Mouse (Mus musculus): ENCODE results near the gene Mast1. TPM values are rescaled to one million over a fixed set of nuclear protein-coding genes. Genes with fewer than 3 reads are reported as not detected.

Gene Mast1
- polyA plus RNA-seq, 1 experiment: 166 TPM

DNA sequence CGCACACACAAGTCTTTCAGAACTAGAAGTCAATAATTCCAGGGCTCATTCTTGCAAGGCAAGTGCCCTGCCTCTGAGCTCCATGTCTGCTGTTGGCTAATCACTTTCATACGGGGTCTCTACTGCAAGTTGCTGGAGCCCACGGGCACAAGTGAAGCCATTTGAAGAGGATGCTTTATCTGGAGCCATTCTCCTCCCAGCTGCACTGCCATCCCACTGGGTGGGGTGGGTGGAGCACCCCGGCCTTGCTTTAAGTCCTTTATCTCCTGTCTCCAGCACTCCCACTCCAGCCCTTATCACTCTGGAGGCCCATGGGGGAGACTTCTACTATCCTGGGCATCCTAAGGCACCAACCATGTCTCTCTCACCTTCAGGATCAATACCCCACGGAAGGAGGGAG, 33.8 kb upstream of the Mast1 start:
- DNase-seq (ENCODE audit: low read depth): no peak

DNA sequence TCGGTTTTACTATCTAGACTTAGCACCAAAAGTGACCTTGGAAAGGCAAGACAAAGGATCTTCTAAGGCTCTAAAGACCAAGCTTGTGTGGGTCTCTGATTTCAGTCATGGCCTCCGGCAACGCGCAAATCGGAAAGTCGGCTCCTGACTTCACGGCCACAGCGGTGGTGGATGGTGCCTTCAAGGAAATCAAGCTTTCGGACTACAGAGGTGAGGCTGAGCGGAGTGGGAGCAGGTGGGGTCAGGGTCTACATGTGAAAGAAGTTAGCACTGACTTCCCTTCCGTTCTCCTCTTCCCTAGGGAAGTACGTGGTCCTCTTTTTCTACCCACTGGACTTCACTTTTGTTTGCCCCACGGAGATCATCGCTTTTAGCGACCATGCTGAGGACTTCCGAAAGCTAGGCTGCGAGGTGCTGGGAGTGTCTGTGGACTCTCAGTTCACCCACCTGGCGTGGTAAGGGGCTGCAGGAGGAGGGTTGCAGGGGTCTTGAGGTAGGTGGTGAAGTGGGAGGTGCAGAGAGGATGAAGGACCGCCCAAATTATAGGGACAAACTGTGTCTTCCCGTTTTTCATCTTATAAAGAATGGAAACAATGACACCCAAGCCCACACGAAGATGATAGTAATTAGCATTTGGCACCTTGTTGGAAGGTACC, 33.1 kb upstream of the Mast1 start:
- TF ChIP-seq CTCF (IDR thresholded peaks at IDR 0.05; ENCODE audit: borderline replicate concordance, extremely low read depth, insufficient read depth, insufficient read length): no peak
- TF ChIP-seq POLR2A (IDR thresholded peaks at IDR 0.05; ENCODE audit: borderline replicate concordance, extremely low read depth, insufficient read depth, insufficient read length, poor library complexity, severe bottlenecking): no peak
- DNase-seq (ENCODE audit: low read depth): no peak

More for the DNA sequence above, 33.8 kb upstream of the Mast1 start:
- TF ChIP-seq POLR2A (IDR thresholded peaks at IDR 0.05; ENCODE audit: borderline replicate concordance, extremely low read depth, insufficient read depth, insufficient read length, poor library complexity, severe bottlenecking): no peak
- no peak for TF ChIP-seq CTCF (IDR thresholded peaks at IDR 0.05; ENCODE audit: borderline replicate concordance, extremely low read depth, insufficient read depth, insufficient read length)

DNA sequence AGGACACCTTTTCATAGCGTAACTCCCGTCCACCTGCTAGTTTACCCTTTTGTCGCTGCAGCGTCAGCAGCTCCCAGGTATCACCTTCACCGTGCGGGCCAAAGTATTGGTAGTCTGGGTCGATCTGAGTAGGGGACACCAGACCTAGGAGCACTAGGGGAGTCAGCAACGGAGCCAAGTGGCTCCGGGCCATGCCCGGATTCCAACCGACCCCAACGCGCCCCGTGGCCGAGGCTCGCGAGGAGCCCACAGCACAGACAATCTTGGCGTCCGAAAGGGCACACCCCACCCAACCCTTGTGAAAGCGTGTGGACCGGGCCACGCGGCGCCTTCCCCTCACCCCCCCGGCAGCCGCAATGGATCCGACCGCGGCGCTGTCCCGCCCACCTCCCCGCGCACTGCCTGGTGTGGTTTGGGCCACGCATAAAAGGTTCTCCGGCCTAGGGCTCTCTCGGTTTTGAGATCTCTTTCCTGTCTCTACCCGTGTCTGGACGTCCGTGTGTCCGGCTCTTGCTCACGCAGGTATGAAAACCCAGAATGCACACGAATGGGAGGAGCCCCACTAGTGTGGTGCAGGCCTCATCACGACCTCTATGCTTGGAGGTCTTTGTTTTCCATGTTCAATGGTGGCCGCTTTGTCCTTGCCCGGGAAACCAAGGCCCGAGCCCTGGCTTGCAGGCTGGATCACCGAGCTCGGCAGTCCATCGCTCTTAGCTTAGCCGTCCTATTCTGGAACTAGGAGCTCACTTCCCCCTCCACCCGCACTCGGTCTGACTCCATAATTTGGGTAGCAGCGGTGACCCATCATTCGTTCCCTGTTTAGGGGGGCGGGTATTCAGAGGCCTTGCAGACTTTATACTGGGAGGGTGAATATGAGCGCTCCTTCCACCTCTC, 32.3 kb upstream of the Mast1 start, which contains the start of the genes Gm49661, Prdx2 and Rnaseh2a:
TSS of gene Gm49661 (minus strand) at position 193 of the 894 bp plus-strand sequence.
TSS of gene Prdx2 (plus strand) at position 347 of the 894 bp plus-strand sequence.
TSS of gene Rnaseh2a (minus strand) at position 527 of the 894 bp plus-strand sequence.
- no peak; the same call in 1 of the 2 replicates for TF ChIP-seq POLR2A (IDR thresholded peaks at IDR 0.05; ENCODE audit: borderline replicate concordance, extremely low read depth, insufficient read depth, insufficient read length, poor library complexity, severe bottlenecking)
- no peak for TF ChIP-seq CTCF (IDR thresholded peaks at IDR 0.05; ENCODE audit: borderline replicate concordance, extremely low read depth, insufficient read depth, insufficient read length)
- peak; percentile 94 for DNase-seq (ENCODE audit: low read depth)

DNA sequence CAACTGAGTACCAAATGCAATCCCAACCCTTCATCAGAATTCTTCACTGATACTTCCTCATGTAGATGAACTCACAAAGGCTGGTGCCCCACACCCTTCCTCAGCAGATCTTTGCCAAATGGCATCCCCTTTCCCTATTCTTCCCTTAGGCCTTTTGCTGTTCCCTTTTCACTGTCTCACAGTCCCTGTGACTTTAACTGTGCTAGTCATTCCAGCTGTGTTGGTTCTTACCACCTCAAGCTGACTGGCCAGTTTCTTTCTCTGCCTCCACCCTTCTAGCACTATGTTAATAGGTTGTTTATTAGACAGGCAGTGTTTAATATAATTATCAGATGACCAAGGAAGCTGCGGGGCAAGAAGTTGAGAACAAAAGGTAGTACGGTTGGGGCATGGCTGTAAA, 31.5 kb upstream of the Mast1 start:
- DNase-seq (ENCODE audit: low read depth): no peak
- TF ChIP-seq CTCF (IDR thresholded peaks at IDR 0.05; ENCODE audit: borderline replicate concordance, extremely low read depth, insufficient read depth, insufficient read length) (no peak), POLR2A (IDR thresholded peaks at IDR 0.05; ENCODE audit: borderline replicate concordance, extremely low read depth, insufficient read depth, insufficient read length, poor library complexity, severe bottlenecking) (no peak)

DNA sequence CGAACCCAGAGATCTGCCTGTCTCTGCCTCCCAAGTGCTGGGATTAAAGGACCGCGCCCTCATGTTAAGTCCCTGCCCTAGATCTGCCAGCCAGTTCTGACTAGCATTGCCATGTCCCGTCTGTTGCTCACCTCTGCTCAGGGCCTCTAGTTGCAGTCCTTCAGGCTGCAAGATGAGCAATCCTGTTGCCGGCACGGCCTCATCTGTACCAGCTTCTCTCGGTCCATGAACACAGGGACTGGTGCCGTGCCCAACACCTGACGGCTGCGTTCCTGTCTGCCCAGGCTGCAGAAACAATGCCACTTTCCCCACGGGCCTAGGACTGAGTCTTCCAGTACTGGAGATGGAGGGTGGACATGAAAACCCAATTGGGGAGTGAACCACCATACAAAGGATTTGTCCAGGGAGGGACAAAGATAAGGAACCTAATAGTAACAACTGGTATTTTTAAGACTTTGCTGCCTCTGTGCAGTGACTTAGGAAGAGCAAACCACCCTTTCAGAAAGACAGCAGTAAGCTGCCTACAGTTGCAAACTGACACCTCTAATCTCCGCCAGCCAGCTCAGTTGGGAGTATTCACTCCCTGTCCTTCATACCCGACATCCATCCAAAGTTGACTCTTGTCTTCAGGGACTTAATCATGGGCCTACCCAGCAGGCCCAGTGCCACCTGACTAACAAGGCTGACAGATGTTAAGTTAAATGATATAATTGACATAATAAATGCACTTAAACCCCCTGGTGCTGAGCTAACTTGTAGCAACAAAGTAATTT, 30.6 kb upstream of the Mast1 start:
- TF ChIP-seq POLR2A (IDR thresholded peaks at IDR 0.05; ENCODE audit: borderline replicate concordance, extremely low read depth, insufficient read depth, insufficient read length, poor library complexity, severe bottlenecking) (no peak), CTCF (IDR thresholded peaks at IDR 0.05; ENCODE audit: borderline replicate concordance, extremely low read depth, insufficient read depth, insufficient read length) (no peak)
- no peak for DNase-seq (ENCODE audit: low read depth)

DNA sequence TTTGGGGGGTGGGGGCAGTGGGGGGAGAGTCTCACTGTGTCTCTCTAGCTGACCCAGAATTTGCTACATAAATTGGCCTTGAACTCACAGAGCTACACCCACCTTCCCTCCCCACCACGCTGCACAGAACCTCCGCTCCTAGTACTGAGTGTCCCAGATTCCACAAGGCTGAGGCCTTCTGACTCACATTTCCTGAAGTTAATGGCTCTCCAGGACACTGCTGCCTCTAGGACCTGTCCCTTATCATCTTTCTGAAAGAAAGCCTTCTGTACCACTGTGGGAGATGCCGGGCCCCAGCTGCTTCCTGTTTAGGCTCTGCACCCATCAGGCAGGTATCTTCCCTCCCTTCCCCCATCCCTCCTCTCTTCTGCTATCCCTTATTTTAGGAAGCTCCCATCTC, 29.4 kb upstream of the Mast1 start:
- TF ChIP-seq POLR2A (IDR thresholded peaks at IDR 0.05; ENCODE audit: borderline replicate concordance, extremely low read depth, insufficient read depth, insufficient read length, poor library complexity, severe bottlenecking) (no peak), CTCF (IDR thresholded peaks at IDR 0.05; ENCODE audit: borderline replicate concordance, extremely low read depth, insufficient read depth, insufficient read length) (no peak)
- DNase-seq (ENCODE audit: low read depth): no peak

DNA sequence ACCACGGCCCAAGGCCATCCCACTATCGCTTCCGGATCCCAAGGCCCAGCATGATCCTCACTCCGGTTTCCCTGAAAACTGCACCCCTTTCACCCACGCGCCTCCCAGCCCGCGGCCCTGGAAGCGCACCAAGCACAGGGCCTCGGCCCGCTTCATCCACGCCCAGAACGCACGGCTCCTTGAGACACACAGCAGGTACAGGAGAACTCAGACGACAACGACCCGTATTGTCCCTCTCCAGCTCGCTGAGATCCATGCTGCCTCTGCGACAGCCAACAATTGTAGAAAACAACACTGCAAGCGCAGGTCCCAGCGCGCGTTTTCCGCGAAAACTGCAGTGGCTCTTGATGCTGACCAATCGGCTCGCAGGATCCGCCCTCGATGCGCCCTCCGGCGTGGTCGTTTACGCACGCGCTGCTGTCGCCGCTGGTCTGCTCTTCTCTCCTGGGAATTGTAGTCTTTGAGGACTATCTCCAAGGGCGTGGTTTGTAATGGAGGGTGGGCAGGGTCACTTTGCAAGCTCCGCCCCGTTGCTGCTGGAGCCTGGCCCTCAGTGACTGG, 28.7 kb upstream of the Mast1 start:
- DNase-seq (ENCODE audit: low read depth): peak; percentile 99
- TF ChIP-seq POLR2A (IDR thresholded peaks at IDR 0.05; ENCODE audit: borderline replicate concordance, extremely low read depth, insufficient read depth, insufficient read length, poor library complexity, severe bottlenecking) (no peak), CTCF (IDR thresholded peaks at IDR 0.05; ENCODE audit: borderline replicate concordance, extremely low read depth, insufficient read depth, insufficient read length) (no peak)

DNA sequence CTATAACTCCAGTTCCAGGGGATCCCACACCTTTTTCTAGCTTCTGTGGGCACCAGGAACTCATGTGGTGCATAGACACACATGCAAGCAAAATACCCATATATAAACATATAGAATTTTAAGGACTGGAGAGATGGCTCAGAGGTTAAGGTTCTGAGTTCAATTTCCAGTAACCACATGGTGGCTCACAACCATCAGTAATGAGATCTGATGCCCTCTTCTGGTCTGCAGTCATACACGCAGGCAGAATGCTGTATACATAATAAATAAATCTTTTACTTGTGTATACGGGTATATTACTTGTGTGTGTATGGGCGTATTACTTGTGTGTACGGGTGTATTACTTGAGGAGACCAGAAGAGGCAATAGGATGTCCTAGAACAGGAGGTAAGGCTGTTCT, 26.8 kb upstream of the Mast1 start:
- no peak for DNase-seq (ENCODE audit: low read depth)
- TF ChIP-seq POLR2A (IDR thresholded peaks at IDR 0.05; ENCODE audit: borderline replicate concordance, extremely low read depth, insufficient read depth, insufficient read length, poor library complexity, severe bottlenecking): no peak
- no peak for TF ChIP-seq CTCF (IDR thresholded peaks at IDR 0.05; ENCODE audit: borderline replicate concordance, extremely low read depth, insufficient read depth, insufficient read length)

DNA sequence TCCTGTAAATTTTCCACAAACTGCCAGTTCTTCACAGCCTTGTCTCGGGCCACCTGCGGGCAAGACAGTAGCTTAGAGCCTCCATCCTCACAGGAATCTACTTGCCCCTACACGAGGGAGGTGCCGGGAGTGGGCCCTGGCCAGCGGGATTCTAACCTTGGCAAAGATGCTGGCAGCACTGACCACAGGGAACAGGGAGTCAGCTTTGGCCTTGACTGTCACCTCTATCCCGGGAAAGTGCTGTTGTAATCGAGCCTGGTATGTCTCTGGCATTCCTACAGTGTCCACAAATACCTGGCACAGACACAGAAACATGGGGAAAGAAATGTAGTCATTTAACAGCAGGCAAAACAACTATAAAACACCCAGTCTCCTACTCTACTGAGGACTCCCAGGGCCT, 22.7 kb upstream of the Mast1 start:
- no peak for DNase-seq (ENCODE audit: low read depth)

DNA sequence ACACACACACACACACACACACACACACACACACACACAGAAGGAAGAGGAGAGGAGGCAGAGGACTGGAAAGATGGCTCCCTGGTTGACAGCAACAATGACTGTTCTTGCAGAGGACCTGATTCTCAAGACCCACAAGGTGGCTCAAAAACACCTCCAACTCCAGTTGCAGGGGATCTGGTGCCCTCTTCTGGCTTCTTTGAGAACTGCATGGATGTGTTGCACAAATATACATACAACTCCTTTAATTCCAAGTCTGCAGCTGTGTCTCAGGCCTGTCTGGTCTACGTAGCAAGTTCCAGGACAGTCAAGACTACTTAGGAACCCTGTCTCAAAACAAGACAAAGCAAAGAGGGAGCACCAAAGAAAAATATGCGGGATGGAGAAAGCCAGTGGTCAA, 19.6 kb upstream of the Mast1 start:
- peak; percentile 83 for TF ChIP-seq CTCF (IDR thresholded peaks at IDR 0.05; ENCODE audit: borderline replicate concordance, extremely low read depth, insufficient read depth, insufficient read length)
- TF ChIP-seq POLR2A (IDR thresholded peaks at IDR 0.05; ENCODE audit: borderline replicate concordance, extremely low read depth, insufficient read depth, insufficient read length, poor library complexity, severe bottlenecking): no peak
- peak; percentile 89 for DNase-seq (ENCODE audit: low read depth)

More for the DNA sequence above, 22.7 kb upstream of the Mast1 start:
- TF ChIP-seq CTCF (IDR thresholded peaks at IDR 0.05; ENCODE audit: borderline replicate concordance, extremely low read depth, insufficient read depth, insufficient read length) (no peak), POLR2A (IDR thresholded peaks at IDR 0.05; ENCODE audit: borderline replicate concordance, extremely low read depth, insufficient read depth, insufficient read length, poor library complexity, severe bottlenecking) (no peak)
